Mouse (Mus musculus) lung, postnatal 0 days (tissue): ENCODE data around the gene Elavl3.

Experiments used
- CTCF ChIP-seq: IDR thresholded peaks from 2 replicates; pipeline ENCODE4 v1.5.1; 2016; ENCODE audit warnings: antibody characterized with exemption, mild to moderate bottlenecking
- EP300 ChIP-seq: IDR thresholded peaks from 2 replicates; pipeline ENCODE4 v1.6.1; 2016; ENCODE audit warnings: antibody characterized with exemption, mild to moderate bottlenecking, control low read depth

- TF ChIP-seq CTCF, result no peak
- no peak for TF ChIP-seq EP300
Measured at GRCm38 (mm10) chr9:22098993-22099696, 47.3 kb upstream of the Elavl3 start, which contains the start of gene Cnn1.
